Mouse (Mus musculus): ENCODE measurements around the gene Fam205c. TPM values are rescaled to one million over a fixed set of nuclear protein-coding genes. Genes with fewer than 3 reads are reported as not detected.
"Not testable (repeated sequence)": the region's sequence is repeated elsewhere in the genome, so short reads cannot be mapped to it uniquely, and the experiment has no call there.

The Fam205c gene
- total RNA-seq, 2 experiments from 2014 or later = 0.42 to 1.3 TPM

DNA sequence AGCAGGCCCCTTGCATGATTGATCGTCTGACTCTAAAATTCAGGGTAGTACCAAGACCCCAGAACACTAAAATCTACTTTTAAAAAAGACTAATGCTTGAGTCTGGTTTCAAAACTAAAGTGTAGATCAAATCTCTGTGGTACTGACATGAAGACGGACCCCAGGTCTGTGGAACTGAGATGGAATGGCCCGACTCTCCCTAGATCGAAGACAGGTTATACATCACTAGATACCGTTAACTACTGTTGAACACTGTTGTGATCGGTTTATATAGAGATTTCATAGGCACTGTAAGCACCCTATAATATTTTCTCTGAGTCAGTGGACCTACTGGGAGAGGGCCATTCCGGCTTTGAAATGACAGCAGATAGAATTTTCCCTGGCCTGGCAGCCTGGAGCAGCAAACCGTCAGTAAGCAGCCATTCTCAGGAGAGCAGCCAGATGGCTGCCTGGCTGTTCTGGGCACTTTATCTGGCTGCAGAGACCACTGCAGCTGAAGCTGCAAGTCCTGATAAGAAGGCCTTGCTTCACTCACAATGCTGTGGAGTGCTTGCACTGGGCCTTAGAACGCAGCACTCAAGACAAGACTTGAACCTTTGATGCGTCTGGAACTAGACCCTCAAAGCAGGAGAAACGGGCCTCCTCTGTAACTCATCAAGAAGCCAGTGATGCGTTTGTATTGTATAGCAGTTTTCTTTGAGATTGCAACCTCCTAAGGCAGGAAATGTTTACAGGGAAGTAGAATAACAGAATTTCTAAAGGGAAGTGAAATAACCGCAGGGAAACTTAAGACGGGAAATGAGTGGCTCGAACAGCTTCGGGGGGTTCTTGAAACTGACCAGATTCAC lies 6.0 kb upstream of the Fam205c start:
- peak; percentile 36 for DNase-seq
- intact Hi-C loops (cut with DNase I) = no loop called here

DNA sequence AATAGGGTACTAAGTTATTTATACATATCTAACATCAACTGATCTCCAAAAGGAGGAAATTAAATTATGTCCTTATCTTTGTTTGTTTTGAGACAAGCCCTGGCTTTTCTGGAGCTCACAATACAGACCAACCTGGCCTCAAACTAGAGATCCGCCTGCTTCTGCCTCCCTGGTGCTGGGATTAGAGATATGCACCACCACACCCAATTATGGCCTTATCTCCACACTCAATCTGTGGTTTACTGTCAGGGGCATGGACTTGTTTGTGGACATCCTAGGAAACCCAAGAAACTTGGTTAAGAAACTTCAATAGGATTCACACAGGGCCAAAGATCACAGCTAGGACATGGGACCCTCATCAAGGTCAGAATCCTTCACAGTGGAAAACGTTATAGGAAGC lies 3.6 kb upstream of the Fam205c start:
- intact Hi-C loops (cut with DNase I) = loop anchor here (2.0 kb wide), 1 partner anchor 87 kb away; no protein-coding TSS in a partner anchor
- DNase-seq = no peak

DNA sequence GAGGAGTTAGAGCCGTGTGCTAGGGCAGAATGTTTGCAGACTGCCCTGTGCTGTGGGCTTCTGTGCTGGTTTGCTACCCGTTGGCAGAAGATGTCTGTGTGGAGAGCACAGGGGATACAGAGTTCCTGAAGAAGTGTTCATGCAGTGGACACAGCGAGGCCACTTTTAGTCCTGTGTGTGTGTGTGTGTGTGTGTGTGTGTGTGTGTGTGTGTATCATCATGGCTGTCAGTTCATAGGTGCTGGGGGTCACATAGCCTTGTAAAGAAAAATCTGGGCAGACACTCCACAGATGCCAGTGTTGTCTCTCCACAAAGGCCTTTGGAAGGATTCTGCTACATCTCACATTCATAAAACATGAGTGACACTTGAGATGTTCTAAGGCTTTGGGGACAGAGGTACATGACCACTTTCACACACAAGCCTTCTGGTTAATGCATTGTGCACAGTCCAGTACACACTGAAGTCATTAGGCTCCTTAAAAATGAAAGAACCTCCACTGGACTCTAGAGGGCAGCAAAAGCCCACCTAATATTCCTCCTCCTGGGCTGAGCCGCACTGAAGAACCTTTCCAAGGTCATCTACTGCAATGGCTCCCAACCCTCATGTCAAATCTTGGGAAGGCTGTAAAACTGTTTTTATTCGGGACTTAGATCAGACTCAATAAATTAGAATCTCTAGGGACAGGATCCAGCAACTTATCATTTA lies 2.7 kb upstream of the Fam205c start:
- DNase-seq = peak; percentile 46
- intact Hi-C loops (cut with DNase I) = loop anchor here (2.0 kb wide), 1 partner anchor 88 kb away; no protein-coding TSS in a partner anchor

DNA sequence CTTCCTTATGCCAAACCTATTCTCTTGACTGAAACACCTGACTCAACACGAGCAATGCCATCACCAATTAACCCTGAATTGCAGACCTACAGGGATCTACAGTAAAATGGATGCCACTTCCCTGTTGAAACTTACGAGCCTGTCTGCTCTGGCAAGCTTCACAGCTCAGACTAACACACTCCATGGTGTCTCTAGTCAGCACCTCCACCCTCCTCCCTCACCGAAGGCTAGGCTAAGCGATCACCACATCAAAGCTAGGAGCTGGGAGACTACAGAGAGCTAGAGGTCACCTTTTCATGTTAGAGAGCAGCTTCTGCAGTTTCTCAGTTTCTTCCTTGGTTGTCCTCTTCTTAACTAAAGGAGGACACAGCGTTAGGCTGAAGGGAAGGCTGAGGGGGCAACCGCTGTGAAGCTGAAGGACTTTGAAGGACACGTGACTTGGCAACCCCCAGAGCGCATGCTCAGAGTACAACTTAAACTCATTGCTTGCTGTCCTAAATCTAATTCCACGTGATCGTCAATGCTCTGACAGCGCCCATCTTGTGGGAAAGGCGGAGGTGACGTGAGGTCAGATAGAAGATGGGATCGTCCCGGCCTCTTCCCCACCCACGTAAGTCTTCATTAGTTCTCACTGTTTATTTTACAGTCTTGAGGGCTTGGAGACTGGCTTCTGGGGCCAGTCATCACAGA lies 1.1 kb downstream of the Fam205c start:
- no peak for DNase-seq
- intact Hi-C loops (cut with DNase I) = no loop called here

DNA sequence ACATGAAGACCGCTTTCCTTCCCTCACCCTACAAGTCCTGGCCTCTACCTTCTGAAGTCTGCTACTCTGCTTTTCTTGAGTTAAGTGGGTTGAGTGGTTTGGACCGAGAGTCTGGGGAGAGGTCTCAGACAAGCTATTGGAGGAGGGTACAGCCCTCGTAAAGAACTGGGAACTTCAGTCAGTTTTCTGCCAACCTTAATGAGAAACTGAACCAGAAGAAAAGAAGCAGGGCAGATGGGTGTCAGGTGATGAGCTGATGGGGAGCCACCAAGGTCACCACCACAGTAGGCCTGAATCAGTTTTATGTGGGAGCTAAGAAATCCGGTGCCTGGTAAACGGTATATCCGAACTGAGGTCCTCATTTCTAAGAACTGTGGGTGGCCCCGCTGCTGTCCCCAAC lies 1.9 kb downstream of the Fam205c start:
- intact Hi-C loops (cut with DNase I) = no loop called here
- no peak for DNase-seq

DNA sequence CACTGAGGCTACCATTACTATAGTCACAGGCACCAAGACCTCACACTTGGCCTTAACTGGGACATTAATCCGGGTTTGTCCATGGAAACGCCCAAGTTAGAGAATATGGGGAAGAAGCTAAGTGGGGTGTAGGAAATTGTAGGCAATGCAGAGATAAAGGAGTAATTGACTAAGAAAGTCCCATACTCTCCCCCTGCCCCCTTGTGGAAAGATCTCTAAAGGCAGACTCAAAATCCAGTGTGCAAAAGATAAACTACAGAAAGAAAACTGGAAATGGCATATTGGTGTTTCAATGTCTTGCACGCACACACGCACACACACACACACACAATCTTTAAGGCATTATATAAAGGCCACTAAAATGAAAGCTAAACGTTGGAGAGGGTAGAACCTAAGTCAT lies 3.3 kb downstream of the Fam205c start:
- intact Hi-C loops (cut with DNase I) = no loop called here
- DNase-seq = no peak

DNA sequence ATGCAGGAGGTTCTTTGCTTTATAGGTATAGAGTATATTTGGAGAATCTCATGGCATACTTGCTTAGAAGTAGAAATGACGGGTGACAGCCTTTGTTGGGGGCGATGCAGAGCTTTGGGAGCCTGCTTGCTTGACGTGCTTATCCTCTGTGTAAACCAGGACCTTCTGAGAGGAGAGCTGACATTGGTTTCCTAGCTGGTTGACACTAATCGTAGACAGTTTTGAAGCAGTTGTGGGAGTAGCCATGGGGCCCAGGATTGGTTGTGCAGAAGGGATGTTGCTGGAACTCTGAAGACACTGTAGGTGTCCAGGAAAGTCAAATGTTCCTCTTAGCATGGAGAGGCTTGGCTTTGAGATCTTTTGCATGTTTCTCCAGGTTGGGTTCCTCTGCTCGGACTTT lies 5.8 kb downstream of the Fam205c start:
- DNase-seq = no peak
- intact Hi-C loops (cut with DNase I) = no loop called here

DNA sequence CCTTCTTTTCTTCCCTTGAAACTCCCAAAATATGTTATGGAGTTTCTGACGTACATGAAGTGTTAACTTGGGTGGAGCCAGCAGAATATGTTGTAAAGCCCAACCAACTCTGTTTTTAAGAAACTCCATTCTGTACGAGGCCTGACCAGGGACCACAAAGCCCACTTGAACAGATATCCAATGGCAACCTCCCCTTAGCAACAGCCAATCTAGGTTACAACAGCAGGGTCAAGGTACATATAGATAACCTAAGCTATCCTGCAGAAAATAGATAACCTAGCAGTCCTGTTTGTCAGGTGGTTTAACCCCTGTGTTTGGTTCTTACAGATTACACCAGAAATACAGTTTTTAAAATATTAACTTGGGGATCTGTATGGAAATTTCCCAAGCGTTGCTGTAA lies 6.6 kb downstream of the Fam205c start:
- DNase-seq = no peak
- intact Hi-C loops (cut with DNase I) = no loop called here

DNA sequence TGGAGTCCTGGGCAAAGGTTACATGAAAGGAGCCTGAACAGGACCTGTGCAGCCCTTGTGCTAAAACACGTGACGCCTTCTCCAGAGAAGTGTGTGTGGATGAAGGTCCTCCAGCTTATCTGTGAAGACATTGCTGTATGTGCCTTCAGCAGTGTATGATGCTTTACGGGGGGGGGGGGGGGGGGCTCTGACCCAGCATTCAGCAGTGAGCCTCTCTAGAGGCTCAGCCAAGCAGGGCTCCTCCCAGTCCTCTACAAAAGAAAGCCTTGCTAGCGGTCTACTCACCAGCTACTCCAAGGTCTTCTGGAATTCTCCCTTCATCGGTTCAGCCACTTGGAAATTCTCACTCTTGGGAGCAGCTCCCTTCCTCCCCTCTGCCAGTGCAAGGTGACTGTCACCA lies 10.5 kb downstream of the Fam205c start:
- intact Hi-C loops (cut with DNase I); DNase-seq: not testable (repeated sequence)

DNA sequence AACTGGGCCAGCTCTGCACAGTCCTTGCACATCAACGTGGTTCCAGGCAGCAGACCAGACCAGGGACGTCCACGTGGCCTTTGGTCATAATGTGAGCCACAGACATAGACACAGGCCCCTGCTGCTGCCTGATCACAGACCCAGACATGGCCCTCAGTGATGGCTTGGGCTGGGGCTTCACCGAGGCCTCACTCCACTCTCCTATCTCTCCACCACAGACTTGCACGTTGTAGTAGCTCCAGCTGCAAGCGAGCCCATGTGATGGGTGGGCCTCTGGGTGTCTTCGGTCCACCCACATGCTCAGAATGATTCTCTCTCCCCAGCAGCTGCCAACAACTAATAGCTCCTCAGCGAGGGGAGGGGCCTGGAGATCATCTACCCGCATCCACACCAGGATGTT lies 13.6 kb downstream of the Fam205c start:
- DNase-seq; intact Hi-C loops (cut with DNase I): not testable (repeated sequence)

DNA sequence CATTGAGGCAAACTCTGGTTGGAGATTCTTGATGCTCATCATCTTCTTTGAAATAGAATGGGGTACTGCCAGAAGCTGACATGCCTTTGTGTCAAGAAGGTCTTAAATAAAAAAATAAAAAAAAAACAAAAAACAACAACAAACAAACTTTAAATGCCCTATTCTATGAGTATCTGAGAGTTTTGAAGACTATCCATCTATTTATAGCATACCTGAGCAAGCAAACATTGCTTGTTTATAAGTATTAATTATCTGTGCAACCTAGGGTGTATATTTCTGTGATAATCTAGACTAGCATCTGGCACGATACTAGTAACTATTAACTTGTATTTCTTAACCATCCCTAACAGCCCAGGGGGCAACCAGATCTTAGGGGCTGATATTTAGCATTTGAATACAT lies 17.4 kb downstream of the Fam205c start, which contains the start of gene Gm12394:
Gm12394 (minus strand) TSS at position 101 of the 400 bp plus-strand sequence.
- DNase-seq; intact Hi-C loops (cut with DNase I): not testable (repeated sequence)

DNA sequence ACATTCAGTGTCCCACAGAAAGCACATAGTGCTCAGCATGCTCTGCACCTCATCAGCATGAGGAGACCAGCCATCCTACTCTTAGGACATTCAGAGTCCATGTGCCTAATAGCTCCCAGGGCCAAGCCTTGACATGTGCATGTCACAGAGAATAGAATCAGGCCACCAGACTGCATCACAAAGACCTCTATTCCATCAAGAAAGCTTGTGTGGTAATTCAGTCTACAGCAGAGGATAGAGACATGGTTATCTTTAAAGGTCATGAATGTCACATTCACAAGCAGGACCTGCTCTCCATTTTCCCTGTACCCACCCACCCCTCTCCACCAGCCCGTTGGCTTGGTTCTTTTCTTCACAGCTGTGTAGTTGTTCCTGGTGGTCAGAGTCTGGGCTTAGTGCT lies 20.2 kb downstream of the Fam205c start, which contains the start of gene Fam205a1:
Fam205a1 (minus strand) TSS at position 101 of the 400 bp plus-strand sequence.
- intact Hi-C loops (cut with DNase I); DNase-seq: not testable (repeated sequence)

Other genes with a start within 250 kb of the Fam205c start
- 10 to 100 TPM in 1 of 2 experiments, 1 to 10 TPM in 1; 9.3 to 11.7 TPM for gene Gm2564, start 244.5 kb downstream of the Fam205c start, total RNA-seq (2021)
- gene Ccl27b, start 219.0 kb downstream of the Fam205c start, total RNA-seq (2021) = 1 to 10 TPM in 1 of 2 experiments, not detected in 1; 2.0 TPM
- gene Il11ra2, start 212.3 kb downstream of the Fam205c start, total RNA-seq (2021) = not detected
- 1 to 10 TPM in 1 of 2 experiments, under 1 TPM in 1; 0.96 to 2.8 TPM for gene 4930578G10Rik, start 138.7 kb downstream of the Fam205c start, total RNA-seq (2021)
- not detected for gene Ccl19, start 117.7 kb downstream of the Fam205c start, total RNA-seq (2021)
- not detected for gene Ccl21a, start 100.2 kb downstream of the Fam205c start, total RNA-seq (2021)
- under 1 TPM in 1 of 2 experiments, not detected in 1; 0.16 TPM for gene Fam205a1, start 20.3 kb downstream of the Fam205c start, total RNA-seq (2021)
- gene Gm12394, start 17.5 kb downstream of the Fam205c start, total RNA-seq (2021) = 1 to 10 TPM; 1.4 to 1.7 TPM
- 100 to 1,000 TPM; 156 to 162 TPM for gene Phf24, start 42.4 kb upstream of the Fam205c start, total RNA-seq (2021)
- 100 to 1,000 TPM; 152 to 156 TPM for gene Dnajb5, start 75.6 kb upstream of the Fam205c start, total RNA-seq (2021)
- not detected for gene 1700022I11Rik, start 95.4 kb upstream of the Fam205c start, total RNA-seq (2021)
- gene Vcp, start 126.3 kb upstream of the Fam205c start, total RNA-seq (2021) = 100 to 1,000 TPM; 244 to 265 TPM
- 10 to 100 TPM; 15.7 to 16.8 TPM for gene Fancg, start 136.3 kb upstream of the Fam205c start, total RNA-seq (2021)
- 10 to 100 TPM; 26.5 to 29.5 TPM for gene Pigo, start 151.6 kb upstream of the Fam205c start, total RNA-seq (2021)
- 10 to 100 TPM; 90.3 to 94.9 TPM for gene Stoml2, start 157.5 kb upstream of the Fam205c start, total RNA-seq (2021)
- gene Fam214b, start 172.0 kb upstream of the Fam205c start, total RNA-seq (2021) = 10 to 100 TPM; 48.8 to 57.7 TPM
- gene Unc13b, start 184.7 kb upstream of the Fam205c start, total RNA-seq (2021) = 10 to 100 TPM; 84.4 to 88.2 TPM

Data from left cerebral cortex, postnatal 4 days (tissue).